Mouse (Mus musculus): Measurements from ENCODE around the gene Troap.

The Troap gene

GRCm38 (mm10) chr15:99085997-99086396 is 11.6 kb downstream of the Troap start:
- DNase-seq (ENCODE audit: low spot score in 2 of 2): no peak

GRCm38 (mm10) chr15:99087253-99088075 is 13.1 kb downstream of the Troap start, which contains the start of gene C1ql4:
TSS of gene C1ql4 (minus strand) at chr15:99087817.
- DNase-seq (ENCODE audit: low spot score in 2 of 2): no peak

GRCm38 (mm10) chr15:99088292-99088691 is 13.9 kb downstream of the Troap start:
- DNase-seq (ENCODE audit: low spot score in 2 of 2): peak in 1 of 2 experiments; percentile 14

- DNase-seq (ENCODE audit: low spot score in 2 of 2): no peak
Measured at GRCm38 (mm10) chr15:99089069-99089468, 14.7 kb downstream of the Troap start.

GRCm38 (mm10) chr15:99092870-99093269 is 18.5 kb downstream of the Troap start, which contains the start of gene Dnajc22:
TSS of gene Dnajc22 (plus strand) at chr15:99093170.
- DNase-seq (ENCODE audit: low spot score in 2 of 2): no peak

GRCm38 (mm10) chr15:99093291-99094258 is 19.2 kb downstream of the Troap start:
- DNase-seq (ENCODE audit: low spot score in 2 of 2): no peak

GRCm38 (mm10) chr15:99094631-99095270 is 20.4 kb downstream of the Troap start:
- no peak for DNase-seq (ENCODE audit: low spot score in 2 of 2)

GRCm38 (mm10) chr15:99095356-99095755 is 21.0 kb downstream of the Troap start:
- no peak for DNase-seq (ENCODE audit: low spot score in 2 of 2)

- no peak for DNase-seq (ENCODE audit: low spot score in 2 of 2)
Measured at GRCm38 (mm10) chr15:99096061-99096793, 21.9 kb downstream of the Troap start.

- DNase-seq (ENCODE audit: low spot score in 2 of 2): no peak
Measured at GRCm38 (mm10) chr15:99096831-99097500, 22.6 kb downstream of the Troap start.

- no peak for DNase-seq (ENCODE audit: low spot score in 2 of 2)
Measured at GRCm38 (mm10) chr15:99097840-99098492, 23.6 kb downstream of the Troap start.

- no peak for DNase-seq (ENCODE audit: low spot score in 2 of 2)
Measured at GRCm38 (mm10) chr15:99098493-99098861, 24.1 kb downstream of the Troap start.

GRCm38 (mm10) chr15:99099139-99099556 is 24.8 kb downstream of the Troap start:
- DNase-seq (ENCODE audit: low spot score in 2 of 2): no peak

- no peak for DNase-seq (ENCODE audit: low spot score in 2 of 2)
Measured at GRCm38 (mm10) chr15:99099984-99100383, 25.6 kb downstream of the Troap start.

GRCm38 (mm10) chr15:99105238-99105637 is 30.9 kb downstream of the Troap start:
- DNase-seq (ENCODE audit: low spot score in 2 of 2): no peak

- no peak for DNase-seq (ENCODE audit: low spot score in 2 of 2)
Measured at GRCm38 (mm10) chr15:99107866-99108265, 33.5 kb downstream of the Troap start.

- no peak for DNase-seq (ENCODE audit: low spot score in 2 of 2)
Measured at GRCm38 (mm10) chr15:99111139-99111538, 36.8 kb downstream of the Troap start.

- DNase-seq (ENCODE audit: low spot score in 2 of 2): no peak
Measured at GRCm38 (mm10) chr15:99111809-99112208, 37.4 kb downstream of the Troap start.

- no peak for DNase-seq (ENCODE audit: low spot score in 2 of 2)
Measured at GRCm38 (mm10) chr15:99112843-99113395, 38.5 kb downstream of the Troap start.

Measured in right cerebral cortex, postnatal 36 days (tissue).